Mouse (Mus musculus) thymus, postnatal 36 days (tissue): ENCODE measurements around the gene Gm813.

Experiments used
- DNase-seq, 2 experiments: peaks; one replicate each; pipeline ENCODE4 v3.0.0; 2022; ENCODE audit warnings: mixed read lengths in 2 of 2

The Gm813 gene

GRCm38 (mm10) chr16:58603831-58604230, 12.9 kb downstream of the Gm813 start:
- no peak for DNase-seq

GRCm38 (mm10) chr16:58600846-58601245, 15.9 kb downstream of the Gm813 start:
- DNase-seq = no peak

- DNase-seq = no peak
Observed at GRCm38 (mm10) chr16:58591299-58591698, 25.5 kb downstream of the Gm813 start.

- DNase-seq = no peak
Observed at GRCm38 (mm10) chr16:58589444-58589843, 27.3 kb downstream of the Gm813 start.

- DNase-seq = no peak
Observed at GRCm38 (mm10) chr16:58573949-58574722, 42.6 kb downstream of the Gm813 start.

- DNase-seq = no peak
Observed at GRCm38 (mm10) chr16:58570694-58571264, 46.0 kb downstream of the Gm813 start.
